In genomic region chr8:117198141-117198935, GRCm38 (mm10) we compare ENCODE assay signal across 8 mouse cellular contexts. TPM values are rescaled to one million over a fixed set of nuclear protein-coding genes. Genes with fewer than 3 reads are reported as not detected.
DNase-seq lines count a peak whose midpoint lies in the region; ATAC-seq lines count a peak whose summit lies in the region.

No protein-coding gene starts in this region.

- peak overlapping the region; percentile 31 for H3K4me2 ChIP-seq in hindbrain, embryonic 15.5 days

- peaks cover 19% of the 10 kb centered on the region for H3K36me3 ChIP-seq in hindbrain, embryonic 15.5 days

- H3K9me3 ChIP-seq in hindbrain, embryonic 15.5 days: no peaks in the 10 kb centered on the region

- 0 out of 2 replicates have a peak overlapping the region, but pooled peaks have one; percentile 4 for H3K4me3 ChIP-seq in brown adipose tissue, adult 24 weeks (ENCODE audit: insufficient read depth, low read depth, low read length)
- no peak overlapping the region for H3K4me3 ChIP-seq in hindbrain, embryonic 15.5 days

- 0 out of 2 replicates have a peak overlapping the region, but pooled peaks have one; percentile 41 for H3K27ac ChIP-seq in brown adipose tissue, adult 24 weeks (replicated peaks; ENCODE audit: low read depth, low read length)
- H3K27ac ChIP-seq in hindbrain, embryonic 15.5 days (replicated peaks): peak overlapping the region; percentile 28; the same call in 1 of the 2 replicates

- peaks cover 5% of the 10 kb centered on the region; the same call in 1 of the 2 replicates for H3K4me1 ChIP-seq in brown adipose tissue, adult 24 weeks (ENCODE audit: control insufficient read depth, insufficient read depth, insufficient read length, low read length)
- H3K4me1 ChIP-seq in hindbrain, embryonic 15.5 days (replicated peaks): peaks cover 16% of the 10 kb centered on the region

- DNase-seq in MEL-GATA-1-ER (ENCODE audit: extremely low read depth, low read depth): peak; percentile 97
- DNase-seq in frontal cortex, postnatal 14 days (ENCODE audit: low spot score in 2 of 2): peak; percentile 50 to 58
- DNase-seq in layer of hippocampus, postnatal 36 days: peak; percentile 62
- DNase-seq in lung, postnatal 25 days (ENCODE audit: low spot score): peak; percentile 88
- peak; percentile 9 for DNase-seq in retina, postnatal 7 days (ENCODE audit: low read depth, low spot score)
- peak; percentile 29 to 62 for DNase-seq in urinary bladder, postnatal 36 days (ENCODE audit: low spot score in 2 of 2)

- peak; percentile 85 for ATAC-seq in hindbrain, embryonic 15.5 days (ENCODE audit: low FRiP score, low read depth)

- WGBS in hindbrain, embryonic 15.5 days: 42% methylated on average over 20 of the region's 20 CpGs

- H3K27me3 ChIP-seq in hindbrain, embryonic 15.5 days: no peaks in the 10 kb centered on the region

- no peak overlapping the region for H3K9ac ChIP-seq in hindbrain, embryonic 15.5 days

RNA-seq across cellular contexts. Expression of gene Gan, which starts 40.4 kb away (rescaled TPM):
- polyA plus RNA-seq in brown adipose tissue, adult 24 weeks (2012; ENCODE audit: insufficient read depth, insufficient read length, missing spikeins): 2.2 and 3.1 TPM in 2 replicates
- 3.0 TPM in 2 replicates for polyA plus RNA-seq in hindbrain, embryonic 15.5 days (2015; fragmentation: Nextera tagmentation; extraction: Ambion mirVana)
- total RNA-seq in layer of hippocampus, postnatal 36 days (2021): 10 to 100 TPM; 18.2 to 18.7 TPM

RNA-seq across cellular contexts. Expression of gene Cmip, which starts 58.5 kb away (rescaled TPM):
- 4.2 and 6.1 TPM in 2 replicates for polyA plus RNA-seq in brown adipose tissue, adult 24 weeks (2012; ENCODE audit: insufficient read depth, insufficient read length, missing spikeins)
- 184 and 203 TPM in 2 replicates for polyA plus RNA-seq in hindbrain, embryonic 15.5 days (2015; fragmentation: Nextera tagmentation; extraction: Ambion mirVana)
- total RNA-seq in layer of hippocampus, postnatal 36 days (2021): 100 to 1,000 TPM; 278 to 289 TPM

Comparison
In these comparisons a context has a peak if more than half of its experiments do, and no peak if none do; other contexts are left out.
1. DNase-seq: peak in every context shown above with its lines; median percentile 97 in MEL-GATA-1-ER; 88 in lung, postnatal 25 days; 62 in layer of hippocampus, postnatal 36 days; 54 in frontal cortex, postnatal 14 days; 46 in urinary bladder, postnatal 36 days; 9 in retina, postnatal 7 days.
2. RNA of gene Cmip, which starts 58.5 kb away (polyA plus RNA-seq): 184 to 203 TPM in hindbrain, embryonic 15.5 days; 4.2 to 6.1 TPM in brown adipose tissue, adult 24 weeks; every median in the first group is over 10 times any median in the second.